Mouse (Mus musculus) liver, embryonic 14.5 days (tissue): ENCODE data around the gene Siva1. TPM values are rescaled to one million over a fixed set of nuclear protein-coding genes. Genes with fewer than 3 reads are reported as not detected.

Experiments used
- ATAC-seq: fragments of 200-750 bp; cut with Nextera tagmentation; 2 replicates; pipeline ENCODE4 v1.8.0; 2017; ENCODE audit warnings: moderate number of reproducible peaks, mild to moderate bottlenecking, moderate library complexity; ENCODE audit not compliant: insufficient read depth
- DNase-seq, 3 experiments: peaks; one replicate each; pipeline ENCODE4 v3.0.0-alpha.2; 2012 to 2013; ENCODE audit warnings: low read depth in 3 of 3, low spot score in 3 of 3
- H3K27ac ChIP-seq: fragments of 300-500 bp; sonication (generic); 2 replicates; pipeline ENCODE4 v1.5.1; 2014; ENCODE audit warnings: moderate library complexity, mild to moderate bottlenecking, control low read depth, inconsistent platforms
- H3K27me3 ChIP-seq: fragments of 300-500 bp; sonication (generic); 2 replicates; pipeline ENCODE4 v1.6.1; 2014; ENCODE audit warnings: mild to moderate bottlenecking, low read length, moderate library complexity; ENCODE audit not compliant: control insufficient read depth, insufficient read depth
- H3K36me3 ChIP-seq: fragments of 300-500 bp; sonication (generic); replicated peaks from 2 replicates; pipeline ENCODE4 v1.6.1; 2014; ENCODE audit warnings: low read depth; ENCODE audit not compliant: control insufficient read depth, insufficient read depth
- H3K4me1 ChIP-seq, 2 experiments: fragments of 200-500 bp in 1 of 2; fragments of 300-500 bp in 1 of 2; sonication (generic) in 1 of 2; replicated peaks; 2 replicates each; pipeline ENCODE4 v1.6.1; 2012 to 2014; ENCODE audit warnings: antibody characterized with exemption in 1 of 2, inconsistent platforms in 1 of 2, low read length in 1 of 2; ENCODE audit not compliant: control insufficient read depth in 2 of 2, insufficient read depth in 2 of 2
- H3K4me2 ChIP-seq: fragments of 300-500 bp; sonication (generic); 2 replicates; pipeline ENCODE4 v1.6.1; 2014; ENCODE audit warnings: low read depth, mild to moderate bottlenecking, control low read depth, moderate library complexity
- H3K4me3 ChIP-seq, 2 experiments: fragments of 200-500 bp in 1 of 2; fragments of 300-500 bp in 1 of 2; sonication (generic) in 1 of 2; 2 replicates each; pipeline ENCODE4 v1.5.1; 2012 to 2014; ENCODE audit warnings: low read depth in 2 of 2, low read length in 2 of 2, mild to moderate bottlenecking in 2 of 2, control low read depth in 1 of 2, inconsistent platforms in 1 of 2, moderate library complexity in 1 of 2; ENCODE audit not compliant: insufficient read depth in 1 of 2
- H3K9ac ChIP-seq: fragments of 300-500 bp; sonication (generic); replicated peaks from 2 replicates; pipeline ENCODE4 v1.6.1; 2014; ENCODE audit warnings: mild to moderate bottlenecking, control low read depth, moderate library complexity
- H3K9me3 ChIP-seq: fragments of 300-500 bp; sonication (generic); 2 replicates; pipeline ENCODE4 v1.6.1; 2016; ENCODE audit warnings: low read length, mixed read lengths; ENCODE audit not compliant: control insufficient read depth
- CTCF ChIP-seq: IDR thresholded peaks from 2 replicates; pipeline ENCODE4 v1.5.1; 2016; ENCODE audit warnings: antibody characterized with exemption, low read depth, control low read depth
- EP300 ChIP-seq: IDR thresholded peaks from 2 replicates; pipeline ENCODE4 v1.6.1; 2016; ENCODE audit warnings: antibody characterized with exemption, low read depth
- WGBS: fragments of 180-500 bp; shearing (Covaris S2); extraction: QIAGEN DNeasy Blood & Tissue Kit; methylation state at CpG from one replicate; pipeline ENCODE4 v1.1.7; 2014; ENCODE audit not compliant: insufficient replicate concordance; 5-methylcytosine and 5-hydroxymethylcytosine counted together
- polyA plus RNA-seq, 2 experiments: library from polyadenylated mRNA; depleted of rRNA in 1 of 2; stranded (reverse) in 1 of 2; unstranded in 1 of 2; fragments of >200 nt; fragmentation: Nextera tagmentation in 1 of 2; extraction: Ambion mirVana in 1 of 2; gene quantifications; 2 replicates each; pipeline versions ENCODE4 v1.2.1 to v1.2.3; 2012 to 2014

Siva1 gene
- polyA plus RNA-seq, 2 experiments = 70.6 to 157 TPM

GRCm38 (mm10) chr12:112665881-112666544, 21.5 kb downstream of the Siva1 start:
- no peak overlapping the region for H3K27ac ChIP-seq
- no peak for DNase-seq
- no peaks in the 10 kb centered on the region for H3K9me3 ChIP-seq
- peaks cover 0 to under 1% of the 10 kb centered on the region in 2 experiments; a peak in 1 of 4 replicates for H3K4me1 ChIP-seq
- ATAC-seq = no peak
- H3K36me3 ChIP-seq = no peaks in the 10 kb centered on the region; the same call in none of the 2 replicates
- 77% methylated on average over 9 of the region's 9 CpGs for WGBS
- H3K4me3 ChIP-seq = no peak overlapping the region
- TF ChIP-seq CTCF (no peak), EP300 (no peak)
- no peaks in the 10 kb centered on the region for H3K27me3 ChIP-seq
- H3K4me2 ChIP-seq = no peak overlapping the region
- H3K9ac ChIP-seq = no peak overlapping the region

- TF ChIP-seq EP300 = no peak
- TF ChIP-seq CTCF = no peak
- Histone ChIP-seq H3K36me3 (no peaks in the 10 kb centered on the region; the same call in 1 of the 2 replicates), H3K9me3 (no peaks in the 10 kb centered on the region), H3K4me3 (no peak overlapping the region), H3K4me2 (no peak overlapping the region), H3K4me1 (peaks cover 8 to 10% of the 10 kb centered on the region in 2 experiments; a peak in 3 of 4 replicates), H3K9ac (no peak overlapping the region), H3K27me3 (no peaks in the 10 kb centered on the region), H3K27ac (no peak overlapping the region)
- ATAC-seq (no peak), DNase-seq (no peak)
- WGBS = 52% methylated on average over 10 of the region's 10 CpGs
These were observed 23.3 kb downstream of the Siva1 start for GRCm38 (mm10) chr12:112667619-112668297.

DNA sequence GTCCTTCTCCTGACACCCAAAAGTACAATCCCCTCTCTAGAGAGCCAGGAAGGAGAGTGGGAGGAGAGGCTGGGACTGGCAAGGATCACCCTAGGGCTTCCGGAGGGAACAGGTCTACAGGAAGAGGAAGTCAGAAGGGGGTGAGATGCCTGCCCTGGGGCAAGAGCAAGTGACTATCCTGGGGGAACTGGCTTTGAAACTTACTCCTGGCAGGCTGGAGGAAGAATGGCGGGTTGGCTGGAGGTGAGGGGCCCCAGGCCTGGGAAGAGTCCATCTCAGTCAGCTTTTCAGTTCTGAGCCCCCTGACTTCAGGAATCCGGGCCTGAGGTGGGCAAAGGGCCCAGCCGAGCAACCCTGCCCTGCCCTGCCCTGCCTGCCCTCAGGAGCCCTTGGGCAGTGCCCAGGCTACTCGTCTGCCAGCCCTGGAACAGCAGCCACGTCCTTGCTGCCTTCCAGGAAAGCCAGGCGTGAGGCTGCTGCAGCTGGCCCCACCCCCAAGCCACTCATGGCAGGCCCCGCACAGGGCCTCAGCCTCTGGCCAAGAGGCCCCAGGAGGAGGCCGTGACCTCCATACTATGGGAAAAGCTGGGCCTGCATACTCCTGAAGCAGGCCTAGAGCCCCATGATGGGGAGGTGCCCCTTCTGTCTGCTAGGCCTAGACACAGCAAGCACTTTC, 26.4 kb downstream of the Siva1 start:
- DNase-seq (no peak), ATAC-seq (no peak)
- H3K9ac ChIP-seq = no peak overlapping the region
- no peak overlapping the region for H3K27ac ChIP-seq
- peak overlapping the region; percentile 3; the same call in 1 of the 2 replicates for H3K4me2 ChIP-seq
- no peak overlapping the region for H3K4me3 ChIP-seq
- H3K27me3 ChIP-seq = no peaks in the 10 kb centered on the region
- no peak for TF ChIP-seq CTCF
- TF ChIP-seq EP300 = no peak
- 53% methylated on average over 9 of the region's 9 CpGs for WGBS
- H3K36me3 ChIP-seq = no peaks in the 10 kb centered on the region; the same call in 1 of the 2 replicates
- H3K9me3 ChIP-seq = no peaks in the 10 kb centered on the region
- peaks cover 23 to 24% of the 10 kb centered on the region in 2 experiments for H3K4me1 ChIP-seq

DNA sequence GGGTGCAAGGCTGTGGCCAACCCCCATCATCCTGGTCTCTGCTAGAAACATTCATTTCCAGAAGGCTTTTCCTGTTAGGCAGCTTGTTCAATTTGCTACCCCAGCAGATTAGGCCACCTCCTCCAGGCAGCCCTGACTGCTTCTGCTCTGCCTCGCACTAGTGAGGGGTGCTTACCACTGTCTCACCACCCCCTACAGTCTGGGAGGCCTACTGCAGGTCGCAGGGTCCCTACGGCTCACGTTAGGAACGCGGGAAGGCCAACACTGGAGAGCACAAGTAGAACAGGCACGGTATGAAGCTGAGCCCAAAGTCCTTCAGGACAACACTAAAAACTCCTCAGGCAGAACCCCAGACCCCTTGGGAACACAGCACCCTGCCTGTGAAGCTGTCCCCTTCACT, 27.4 kb downstream of the Siva1 start:
- H3K27ac ChIP-seq = no peak overlapping the region
- H3K9ac ChIP-seq = no peak overlapping the region
- H3K27me3 ChIP-seq = peaks cover under 1% of the 10 kb centered on the region; the same call in 1 of the 2 replicates
- peak overlapping the region; percentile 94 for H3K4me2 ChIP-seq
- peaks cover 23 to 24% of the 10 kb centered on the region in 2 experiments for H3K4me1 ChIP-seq
- no peak overlapping the region for H3K4me3 ChIP-seq
- DNase-seq (no peak), ATAC-seq (no peak)
- 73% methylated on average over 7 of the region's 7 CpGs for WGBS
- no peaks in the 10 kb centered on the region for H3K9me3 ChIP-seq
- no peaks in the 10 kb centered on the region; the same call in 1 of the 2 replicates for H3K36me3 ChIP-seq
- TF ChIP-seq EP300 (no peak), CTCF (peak; percentile 47)
